Mouse (Mus musculus) thymus, adult 2 months (tissue): ENCODE results near the gene Grin2c. TPM values are rescaled to one million over a fixed set of nuclear protein-coding genes. Genes with fewer than 3 reads are reported as not detected.
A peak's percentile ranks its signal among the peaks of the same experiment; 100 is the strongest.

ENCODE experiments used
- DNase-seq: peaks from one replicate; pipeline ENCODE4 v3.0.0; 2021
- H3K27ac ChIP-seq: fragments of 200-500 bp; 2 replicates; pipeline ENCODE4 v1.5.1; 2012; ENCODE audit warnings: low read length, control low read depth; ENCODE audit not compliant: control insufficient read depth, insufficient read depth
- H3K27me3 ChIP-seq: fragments of 200-500 bp; 2 replicates; pipeline ENCODE4 v1.6.1; 2012; ENCODE audit warnings: mild to moderate bottlenecking, low read length, moderate library complexity, mixed read lengths; ENCODE audit not compliant: control insufficient read depth, insufficient read depth
- H3K36me3 ChIP-seq: fragments of 200-500 bp; 2 replicates; pipeline ENCODE4 v1.6.1; 2012; ENCODE audit warnings: mild to moderate bottlenecking, low read length, moderate library complexity; ENCODE audit not compliant: control insufficient read depth, insufficient read depth
- H3K4me1 ChIP-seq: fragments of 200-500 bp; replicated peaks from 2 replicates; pipeline ENCODE4 v1.6.1; 2012; ENCODE audit warnings: low read length; ENCODE audit not compliant: control insufficient read depth, insufficient read depth
- H3K4me3 ChIP-seq: fragments of 200-500 bp; 2 replicates; pipeline ENCODE4 v1.5.1; 2012; ENCODE audit warnings: mild to moderate bottlenecking, low read length, control low read depth, moderate library complexity; ENCODE audit not compliant: control insufficient read depth, insufficient read depth
- CTCF ChIP-seq: fragments of 200-500 bp; IDR thresholded peaks from 2 replicates; pipeline ENCODE4 v1.5.1; 2012; ENCODE audit warnings: mild to moderate bottlenecking, control low read depth, low read length, moderate library complexity, borderline replicate concordance; ENCODE audit not compliant: control insufficient read depth, poor library complexity, insufficient read depth; ENCODE audit errors: extremely low read depth
- POLR2A ChIP-seq: fragments of 200-500 bp; IDR thresholded peaks from 2 replicates; pipeline ENCODE4 v1.6.1; 2012; ENCODE audit warnings: mild to moderate bottlenecking, low read length, control low read depth, moderate library complexity; ENCODE audit not compliant: control insufficient read depth, poor library complexity, insufficient read depth; ENCODE audit errors: extremely low read depth
- WGBS: fragments of 180-500 bp; shearing (Covaris S2); methylation state at CpG from one replicate; pipeline ENCODE4 v1.1.7; 2018; 5-methylcytosine and 5-hydroxymethylcytosine counted together
- polyA plus RNA-seq: library from polyadenylated mRNA; depleted of rRNA; stranded (reverse); fragments of >200 nt; gene quantifications from 2 replicates; pipeline ENCODE4 v1.2.3, GENCODE M21; 2012

The Grin2c gene
- polyA plus RNA-seq, 1 experiment: 7.1 TPM

DNA sequence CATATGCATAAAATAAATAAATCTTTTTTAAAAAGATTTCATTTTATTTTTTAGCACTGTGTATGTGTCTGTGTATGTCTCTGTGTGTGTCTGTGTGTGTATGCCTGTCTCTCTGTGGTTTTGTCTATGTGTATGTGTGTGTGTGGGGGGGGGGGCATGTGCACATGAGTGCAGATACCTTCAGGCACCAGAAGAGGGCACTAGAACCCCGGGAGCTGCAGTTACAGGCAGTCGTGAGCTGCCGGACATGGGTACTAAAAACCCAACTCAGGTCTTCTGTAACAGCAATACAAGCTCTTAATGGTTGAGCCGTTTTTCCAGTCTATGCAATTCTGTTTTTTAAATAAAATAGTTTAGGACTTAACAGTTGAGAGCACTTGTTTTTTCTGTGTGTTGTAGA is 33.7 kb upstream of the Grin2c start:
- no peak for DNase-seq
- Histone ChIP-seq H3K4me3 (no peak overlapping the region), H3K4me1 (peaks cover 10% of the 10 kb centered on the region), H3K27ac (no peak overlapping the region), H3K36me3 (no peaks in the 10 kb centered on the region), H3K27me3 (no peaks in the 10 kb centered on the region)
- TF ChIP-seq CTCF (no peak), POLR2A (no peak)
- WGBS: 91% methylated on average over 4 of the region's 4 CpGs

DNA sequence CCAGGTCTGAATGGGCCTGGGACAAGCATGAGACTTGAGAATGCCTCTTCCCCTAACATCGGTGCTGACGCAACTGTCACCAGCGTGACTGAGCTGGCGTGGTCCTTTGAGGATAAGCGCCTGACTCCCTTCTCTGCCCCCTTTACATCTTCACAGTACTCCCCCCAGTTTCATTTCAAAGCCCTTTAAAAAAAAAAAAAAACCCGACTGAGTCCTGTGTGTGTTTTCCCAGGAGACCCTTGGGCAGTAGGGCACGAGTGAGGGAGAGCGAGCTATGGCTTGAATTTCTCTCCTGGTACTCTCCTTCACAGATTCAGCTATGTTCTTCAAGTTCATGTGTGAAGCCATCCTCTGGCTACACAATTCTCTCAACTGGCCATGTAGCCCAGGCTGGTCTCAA is 31.1 kb upstream of the Grin2c start:
- no peak for DNase-seq

DNA sequence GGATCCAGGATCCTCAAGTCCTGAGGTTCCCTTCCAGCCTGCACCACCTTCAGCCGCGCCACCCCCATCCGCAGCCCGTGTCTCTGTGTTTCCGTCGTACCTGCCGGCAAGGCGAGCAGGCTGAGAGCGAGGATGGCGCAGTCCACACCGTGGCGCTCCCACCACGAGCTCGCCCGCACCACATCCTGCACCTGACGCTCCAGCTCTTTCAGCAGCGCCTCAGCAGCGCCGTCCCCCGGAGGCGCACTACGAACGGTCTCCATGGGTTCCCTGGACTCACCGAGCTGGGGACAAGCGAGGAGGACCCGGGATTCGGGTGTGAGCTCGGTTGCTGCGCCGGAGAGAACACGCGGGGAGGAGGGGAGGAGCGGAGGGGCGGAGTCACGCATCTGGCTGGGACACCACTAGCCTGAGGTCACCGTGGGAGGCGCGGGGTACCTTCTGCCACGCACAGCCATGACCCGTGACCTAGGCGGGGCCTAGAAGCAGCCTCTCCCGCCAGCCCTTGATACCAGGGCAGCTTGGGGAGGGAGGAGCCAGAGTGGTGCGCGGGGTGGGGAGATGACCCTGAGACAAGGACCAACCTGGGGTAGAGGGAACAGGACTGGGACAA is 30.3 kb upstream of the Grin2c start, which contains the start of gene Fads6:
Gene Fads6, minus strand, starts transcription at position 450 of the 613 bp plus-strand sequence.
- 1% methylated on average over 44 of the region's 44 CpGs for WGBS
- H3K4me1 ChIP-seq: peaks cover 10% of the 10 kb centered on the region
- peak within 1 kb of the TSS; percentile 48 for H3K4me3 ChIP-seq
- no peak for TF ChIP-seq CTCF
- TF ChIP-seq POLR2A: no peak
- DNase-seq: peak; percentile 74
- H3K27me3 ChIP-seq: no peaks in the 10 kb centered on the region
- H3K36me3 ChIP-seq: no peaks in the 10 kb centered on the region
- no peak within 1 kb of the TSS for H3K27ac ChIP-seq

More for the DNA sequence above, 31.1 kb upstream of the Grin2c start:
- Histone ChIP-seq H3K4me3 (no peak overlapping the region), H3K27me3 (no peaks in the 10 kb centered on the region), H3K4me1 (peaks cover 10% of the 10 kb centered on the region), H3K27ac (no peak overlapping the region), H3K36me3 (no peaks in the 10 kb centered on the region)
- no peak for TF ChIP-seq CTCF
- TF ChIP-seq POLR2A: no peak
- 87% methylated on average over 8 of the region's 8 CpGs for WGBS

DNA sequence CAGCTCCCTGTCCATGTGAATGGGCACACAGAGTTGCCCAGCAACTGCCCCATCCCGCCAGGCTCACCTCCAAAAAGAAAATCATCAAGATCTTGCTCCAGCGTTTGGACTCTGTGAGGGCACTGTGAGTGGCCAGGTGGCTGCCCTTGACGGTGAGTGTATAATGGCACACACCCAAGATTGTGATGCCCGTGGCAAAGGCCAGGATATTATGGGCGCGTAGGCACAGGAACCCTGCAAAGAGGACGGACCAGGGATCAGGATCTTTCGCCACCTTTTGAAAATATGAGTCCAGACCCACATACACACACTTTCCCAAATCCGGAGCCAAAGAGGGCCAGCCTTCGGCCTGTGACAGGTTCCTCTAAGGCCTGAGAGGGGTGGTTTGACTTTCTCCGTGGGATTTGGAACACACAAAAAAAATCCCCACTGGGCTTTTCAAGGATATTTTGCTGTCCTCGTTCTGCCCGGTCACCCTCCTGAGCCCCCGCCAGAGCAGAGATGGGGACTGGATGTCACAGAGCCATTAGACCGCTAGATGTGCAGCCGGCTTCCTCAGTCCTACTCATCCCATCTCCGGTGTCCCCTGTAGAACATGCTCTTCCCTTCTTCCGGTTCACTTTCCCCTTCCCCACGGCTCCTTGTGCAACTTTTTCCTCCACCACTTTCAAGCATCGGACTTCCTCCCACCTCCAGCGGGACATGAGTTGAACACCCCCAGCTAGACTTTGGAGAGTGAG is 29.6 kb upstream of the Grin2c start:
- H3K4me3 ChIP-seq: peak overlapping the region; percentile 23
- TF ChIP-seq POLR2A (no peak), CTCF (no peak)
- H3K36me3 ChIP-seq: no peaks in the 10 kb centered on the region
- no peaks in the 10 kb centered on the region for H3K27me3 ChIP-seq
- peaks cover 10% of the 10 kb centered on the region for H3K4me1 ChIP-seq
- WGBS: 66% methylated on average over 21 of the region's 21 CpGs
- no peak overlapping the region for H3K27ac ChIP-seq
- no peak for DNase-seq

DNA sequence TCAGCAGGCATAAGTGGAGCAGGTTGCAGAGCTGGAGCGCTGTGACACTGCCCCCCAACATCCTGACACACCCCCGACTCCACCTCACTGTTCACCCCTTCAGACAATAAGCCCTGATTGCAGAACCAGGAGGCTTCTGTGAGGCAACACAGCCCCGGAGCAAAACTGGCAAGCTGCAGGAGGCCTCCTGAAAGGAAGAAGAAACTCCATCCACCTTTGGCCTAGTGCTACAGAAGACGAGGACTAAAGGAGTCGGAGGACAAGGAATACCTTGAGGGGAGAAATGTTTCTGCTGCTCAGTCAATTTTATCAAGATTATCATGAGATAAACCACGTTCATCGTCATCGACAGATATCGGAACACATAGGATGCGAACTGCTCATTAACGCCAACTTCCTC is 28.9 kb upstream of the Grin2c start:
- TF ChIP-seq POLR2A (no peak), CTCF (no peak)
- Histone ChIP-seq H3K27ac (no peak overlapping the region), H3K27me3 (no peaks in the 10 kb centered on the region), H3K4me1 (peaks cover 10% of the 10 kb centered on the region), H3K4me3 (no peak overlapping the region), H3K36me3 (no peaks in the 10 kb centered on the region)
- no peak for DNase-seq
- WGBS: 98% methylated on average over 11 of the region's 11 CpGs

DNA sequence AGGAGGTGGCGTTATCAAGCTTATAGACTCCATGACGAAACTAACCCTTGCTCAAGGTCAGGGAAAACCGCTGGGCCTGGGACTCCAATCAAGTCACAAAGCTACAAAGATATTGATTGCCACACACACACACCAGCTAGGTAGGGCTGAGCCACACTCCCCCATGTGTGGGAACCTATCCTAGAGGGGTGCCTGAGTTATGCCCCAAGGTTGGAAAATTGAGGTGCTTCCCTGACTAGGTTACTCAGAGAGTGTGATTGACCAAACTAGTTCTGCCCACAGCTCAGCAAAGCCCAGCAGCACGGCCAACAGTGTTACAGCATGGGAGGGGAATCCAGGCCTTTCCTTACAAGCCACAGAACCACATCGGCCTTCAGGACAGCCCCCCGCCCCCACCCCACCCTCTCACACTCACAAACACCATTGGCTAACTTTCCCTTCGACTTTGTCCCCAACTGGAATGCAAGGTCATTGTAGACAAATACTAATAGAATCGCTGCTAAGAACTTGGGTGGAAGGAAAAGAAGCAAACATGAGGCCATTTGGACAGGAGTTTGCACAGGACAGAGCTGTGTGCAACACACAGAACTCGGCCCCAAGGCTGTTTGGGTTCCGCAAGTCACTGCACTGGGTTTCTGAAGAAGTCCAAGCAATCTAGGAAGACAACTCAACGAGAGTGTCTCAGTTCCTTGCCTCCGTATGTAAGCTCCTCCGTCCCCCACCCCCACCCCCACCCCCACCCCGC is 25.8 kb upstream of the Grin2c start:
- Histone ChIP-seq H3K27ac (no peak overlapping the region), H3K4me3 (no peak overlapping the region), H3K36me3 (no peaks in the 10 kb centered on the region), H3K27me3 (no peaks in the 10 kb centered on the region), H3K4me1 (peaks cover 10% of the 10 kb centered on the region)
- whole genome bisulfite sequencing: 91% methylated on average over 14 of the region's 14 CpGs
- DNase-seq: no peak
- TF ChIP-seq CTCF: no peak
- TF ChIP-seq POLR2A: no peak

DNA sequence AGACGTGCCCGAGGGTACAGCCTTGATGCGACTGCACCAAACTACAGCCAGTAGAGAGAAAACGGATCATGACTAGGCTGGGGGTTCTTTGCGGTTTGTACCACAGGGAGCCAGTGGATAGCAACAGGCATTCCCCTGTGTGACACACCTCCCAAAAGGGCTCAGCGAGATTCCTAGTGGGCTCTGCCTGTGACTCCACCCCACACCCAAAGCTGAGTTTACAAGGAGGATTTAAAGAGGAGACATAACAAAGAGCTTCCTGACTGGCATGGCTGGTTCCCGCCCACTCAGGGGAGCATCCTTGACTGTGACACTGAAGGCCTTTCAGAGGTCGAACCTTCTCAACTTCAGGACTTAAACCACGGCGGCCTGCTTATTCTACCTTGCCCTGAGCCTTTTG is 24.5 kb upstream of the Grin2c start:
- Histone ChIP-seq H3K4me3 (no peak overlapping the region), H3K4me1 (peaks cover under 1% of the 10 kb centered on the region; the same call in 1 of the 2 replicates), H3K27me3 (no peaks in the 10 kb centered on the region), H3K36me3 (no peaks in the 10 kb centered on the region), H3K27ac (no peak overlapping the region)
- TF ChIP-seq CTCF: no peak
- no peak for TF ChIP-seq POLR2A
- WGBS: 93% methylated on average over 10 of the region's 10 CpGs
- no peak for DNase-seq
